Mouse (Mus musculus) forebrain, embryonic 14.5 days (tissue): ENCODE measurements at regions not wholly inside any gene's neighbourhood (a gene's known extent, or its start where the extent isn't known, plus 50 kb on each side); places are given as distances from the start of the nearest gene placed in this dataset.
A peak's percentile ranks its signal among the peaks of the same experiment; 100 is the strongest.
"Not testable (repeated sequence)": the region's sequence is repeated elsewhere in the genome, so short reads cannot be mapped to it uniquely, and the experiment has no call there.

Experiments
- ATAC-seq: fragments of 200-750 bp; cut with Nextera tagmentation; 2 replicates; pipeline ENCODE4 v1.8.0; 2017; ENCODE audit warnings: mild to moderate bottlenecking, moderate library complexity
- DNase-seq: peaks from one replicate; pipeline ENCODE4 v3.0.0-alpha.2; 2015; ENCODE audit warnings: low spot score
- H3K27ac ChIP-seq: fragments of 300-500 bp; sonication (generic); 2 replicates; pipeline ENCODE4 v1.5.1; 2014; ENCODE audit warnings: low read depth, mild to moderate bottlenecking, control low read depth, low read length, moderate library complexity
- H3K27me3 ChIP-seq: fragments of 300-500 bp; sonication (generic); replicated peaks from 2 replicates; pipeline ENCODE4 v1.6.1; 2014; ENCODE audit warnings: low read length, control low read depth, mixed read lengths; ENCODE audit not compliant: control insufficient read depth, insufficient read depth
- H3K36me3 ChIP-seq: fragments of 300-500 bp; sonication (generic); 2 replicates; pipeline ENCODE4 v1.6.1; 2014; ENCODE audit warnings: low read length, control low read depth; ENCODE audit not compliant: control insufficient read depth, insufficient read depth
- H3K4me1 ChIP-seq: fragments of 300-500 bp; sonication (generic); 2 replicates; pipeline ENCODE4 v1.6.1; 2014; ENCODE audit warnings: antibody characterized with exemption, low read length, control low read depth; ENCODE audit not compliant: control insufficient read depth, insufficient read depth
- H3K4me2 ChIP-seq: fragments of 300-500 bp; sonication (generic); 2 replicates; pipeline ENCODE4 v1.6.1; 2014; ENCODE audit warnings: mild to moderate bottlenecking, control low read depth, low read length
- H3K4me3 ChIP-seq: fragments of 300-500 bp; sonication (generic); 2 replicates; pipeline ENCODE4 v1.5.1; 2014; ENCODE audit warnings: low read depth, low read length, control low read depth
- H3K9ac ChIP-seq: fragments of 300-500 bp; sonication (generic); 2 replicates; pipeline ENCODE4 v1.6.1; 2014; ENCODE audit warnings: mild to moderate bottlenecking, low read length, control low read depth, moderate library complexity
- H3K9me3 ChIP-seq: fragments of 300-500 bp; sonication (generic); replicated peaks from 2 replicates; pipeline ENCODE4 v1.6.1; 2016; ENCODE audit warnings: low read length, control low read depth, mixed read lengths; ENCODE audit not compliant: control insufficient read depth
- WGBS: fragments of 180-500 bp; shearing (Covaris S2); extraction: QIAGEN DNeasy Blood & Tissue Kit; methylation state at CpG from one replicate; pipeline ENCODE4 v1.1.7; 2014; 5-methylcytosine and 5-hydroxymethylcytosine counted together

GRCm38 (mm10) chr8:55558751-55559150 is 348.0 kb downstream of the Adam29 start:
- not testable (repeated sequence) for H3K27ac ChIP-seq, H3K4me3 ChIP-seq, ATAC-seq, DNase-seq, H3K9ac ChIP-seq, H3K4me2 ChIP-seq, H3K9me3 ChIP-seq, H3K36me3 ChIP-seq, H3K4me1 ChIP-seq, H3K27me3 ChIP-seq

GRCm38 (mm10) chr8:55538868-55539267 is 367.9 kb downstream of the Adam29 start:
- Histone ChIP-seq H3K4me2 (no peak overlapping the region), H3K9me3 (no peaks in the 10 kb centered on the region), H3K27ac (no peak overlapping the region), H3K36me3 (no peaks in the 10 kb centered on the region), H3K9ac (no peak overlapping the region), H3K4me1 (no peaks in the 10 kb centered on the region), H3K27me3 (no peaks in the 10 kb centered on the region), H3K4me3 (no peak overlapping the region)
- 74% methylated on average over 5 of the region's 5 CpGs for WGBS
- no peak for DNase-seq
- no peak for ATAC-seq

GRCm38 (mm10) chr8:55529397-55529796 is 377.4 kb downstream of the Adam29 start:
- H3K9ac ChIP-seq, H3K4me2 ChIP-seq, DNase-seq, H3K4me3 ChIP-seq, H3K27ac ChIP-seq, H3K36me3 ChIP-seq, H3K4me1 ChIP-seq, H3K27me3 ChIP-seq, H3K9me3 ChIP-seq: not testable (repeated sequence)
- ATAC-seq = peak; percentile 40; the same call in 1 of the 2 replicates
- 48% methylated on average over 1 of the region's 1 CpGs for WGBS

- not testable (repeated sequence) for H3K36me3 ChIP-seq, H3K9ac ChIP-seq, H3K9me3 ChIP-seq, H3K4me1 ChIP-seq, H3K4me2 ChIP-seq, H3K27ac ChIP-seq, ATAC-seq, H3K4me3 ChIP-seq, DNase-seq, H3K27me3 ChIP-seq
- WGBS = 92% methylated on average over 7 of the region's 10 CpGs
Observed at GRCm38 (mm10) chr8:55519151-55519550, 387.6 kb downstream of the Adam29 start.

- ATAC-seq = no peak
- H3K36me3 ChIP-seq = no peaks in the 10 kb centered on the region
- H3K4me3 ChIP-seq = no peak overlapping the region
- H3K9me3 ChIP-seq = no peaks in the 10 kb centered on the region
- DNase-seq = no peak
- WGBS = 67% methylated on average over 1 of the region's 1 CpGs
- H3K27ac ChIP-seq = no peak overlapping the region
- H3K4me1 ChIP-seq = no peaks in the 10 kb centered on the region
- no peak overlapping the region for H3K4me2 ChIP-seq
- H3K27me3 ChIP-seq = no peaks in the 10 kb centered on the region
- H3K9ac ChIP-seq = no peak overlapping the region
Observed at GRCm38 (mm10) chr8:55477336-55477735, 429.4 kb downstream of the Adam29 start.

- H3K36me3 ChIP-seq = no peaks in the 10 kb centered on the region
- no peak overlapping the region for H3K9ac ChIP-seq
- no peak overlapping the region for H3K4me2 ChIP-seq
- no peaks in the 10 kb centered on the region for H3K27me3 ChIP-seq
- no peaks in the 10 kb centered on the region for H3K9me3 ChIP-seq
- H3K4me1 ChIP-seq = no peaks in the 10 kb centered on the region
- DNase-seq (no peak), ATAC-seq (no peak)
- 68% methylated on average over 1 of the region's 1 CpGs for WGBS
- H3K4me3 ChIP-seq = no peak overlapping the region
- no peak overlapping the region for H3K27ac ChIP-seq
Observed at GRCm38 (mm10) chr8:55476923-55477322, 429.8 kb downstream of the Adam29 start.

- H3K9ac ChIP-seq = no peak overlapping the region
- H3K27ac ChIP-seq = no peak overlapping the region
- no peaks in the 10 kb centered on the region for H3K36me3 ChIP-seq
- H3K4me1 ChIP-seq = no peaks in the 10 kb centered on the region
- H3K4me3 ChIP-seq = no peak overlapping the region
- H3K27me3 ChIP-seq = no peaks in the 10 kb centered on the region
- no peak for ATAC-seq
- no peak for DNase-seq
- no peak overlapping the region for H3K4me2 ChIP-seq
- no peaks in the 10 kb centered on the region for H3K9me3 ChIP-seq
- WGBS = 75% methylated on average over 1 of the region's 1 CpGs
Observed at GRCm38 (mm10) chr8:55472386-55472785, 434.4 kb downstream of the Adam29 start.

GRCm38 (mm10) chr8:55466771-55467170 is 440.0 kb downstream of the Adam29 start:
- not testable (repeated sequence) for H3K9ac ChIP-seq, H3K36me3 ChIP-seq, DNase-seq, H3K27ac ChIP-seq, ATAC-seq, H3K4me1 ChIP-seq, H3K27me3 ChIP-seq, H3K9me3 ChIP-seq, H3K4me2 ChIP-seq, H3K4me3 ChIP-seq
- 83% methylated on average over 2 of the region's 2 CpGs for WGBS

GRCm38 (mm10) chr8:55465951-55466350 is 440.8 kb downstream of the Adam29 start:
- H3K36me3 ChIP-seq, H3K27me3 ChIP-seq, H3K9ac ChIP-seq, H3K4me1 ChIP-seq, ATAC-seq, H3K4me2 ChIP-seq, DNase-seq, H3K9me3 ChIP-seq, H3K27ac ChIP-seq, H3K4me3 ChIP-seq: not testable (repeated sequence)
- WGBS = 95% methylated on average over 1 of the region's 1 CpGs
